Comparison of ENCODE assay signal across 17 mouse cellular contexts in the genomic region with DNA sequence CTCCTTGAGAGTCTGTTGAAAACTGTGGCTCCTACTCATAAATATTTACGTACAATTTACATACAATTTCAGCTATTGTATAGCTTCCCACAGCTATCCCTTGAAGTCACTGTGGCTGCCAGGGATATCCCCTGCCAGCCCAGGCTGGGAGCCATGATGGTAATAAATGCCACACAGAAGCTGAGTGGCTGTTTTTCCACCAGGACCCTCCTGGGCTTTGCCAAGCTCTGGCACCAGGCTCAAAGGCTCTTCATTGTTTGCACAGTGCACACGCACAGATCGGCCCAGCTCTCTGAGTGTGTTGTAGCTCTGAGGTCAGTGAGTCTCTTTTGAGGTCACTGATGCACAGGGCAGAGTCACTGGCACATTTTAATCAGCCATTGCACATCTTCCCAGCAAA. TPM values are rescaled to one million over a fixed set of nuclear protein-coding genes. Genes with fewer than 3 reads are reported as not detected.
DNase-seq lines count a peak whose midpoint lies in the region; ATAC-seq and TF ChIP-seq lines count a peak whose summit lies in the region.
"Had no signal": no experiment of that assay in that cellular context is flagged by ENCODE, and none has a peak within 500 bp of the region (broad histone marks: within the 10 kb centered on the region; RNA-seq: fewer than 3 reads in every experiment).

No protein-coding gene starts in this region.

- no peak overlapping the region for H3K4me3 ChIP-seq in intestine, embryonic 14.5 days (ENCODE audit: low read depth, low read length)
- H3K4me3 ChIP-seq in intestine, postnatal 0 days (ENCODE audit: low read depth, low read length) = no peak overlapping the region
- no peak overlapping the region for H3K4me3 ChIP-seq in lung, postnatal 0 days (ENCODE audit: low read depth, low read length)
- H3K4me3 ChIP-seq in liver, postnatal 0 days (ENCODE audit: low read depth, low read length) = no peak overlapping the region
- no peak overlapping the region for H3K4me3 ChIP-seq in stomach, postnatal 0 days (ENCODE audit: low read depth, low read length)
- H3K4me3 ChIP-seq: embryonic facial prominence, embryonic 15.5 days; limb, embryonic 10.5 days; megakaryocyte, embryonic 14.5 days had no signal

- no peaks in the 10 kb centered on the region for H3K9me3 ChIP-seq in intestine, embryonic 14.5 days (ENCODE audit: control insufficient read depth, low read length)
- no peaks in the 10 kb centered on the region for H3K9me3 ChIP-seq in intestine, postnatal 0 days (ENCODE audit: control insufficient read depth)
- no peaks in the 10 kb centered on the region for H3K9me3 ChIP-seq in lung, postnatal 0 days (ENCODE audit: low read length)
- H3K9me3 ChIP-seq in liver, postnatal 0 days (ENCODE audit: low read length) = no peaks in the 10 kb centered on the region
- H3K9me3 ChIP-seq in stomach, postnatal 0 days (ENCODE audit: control insufficient read depth, low read length) = no peaks in the 10 kb centered on the region
- H3K9me3 ChIP-seq: embryonic facial prominence, embryonic 15.5 days; limb, embryonic 10.5 days had no signal

- no peak overlapping the region for H3K9ac ChIP-seq in intestine, embryonic 14.5 days (ENCODE audit: low read length)
- H3K9ac ChIP-seq in intestine, postnatal 0 days (ENCODE audit: low read depth, low read length) = no peak overlapping the region
- H3K9ac ChIP-seq in lung, postnatal 0 days (replicated peaks; ENCODE audit: low read depth) = no peak overlapping the region
- no peak overlapping the region for H3K9ac ChIP-seq in liver, postnatal 0 days (replicated peaks)
- H3K9ac ChIP-seq in stomach, postnatal 0 days (ENCODE audit: low read length) = no peak overlapping the region
- H3K9ac ChIP-seq: embryonic facial prominence, embryonic 15.5 days had no signal

- ATAC-seq in intestine, embryonic 14.5 days (replicated peaks; ENCODE audit: low FRiP score, low TSS enrichment, low read depth) = no peak
- ATAC-seq in intestine, postnatal 0 days = no peak
- ATAC-seq in lung, postnatal 0 days = peak; percentile 23; the same call in 1 of the 2 replicates
- peak; percentile 71 for ATAC-seq in liver, postnatal 0 days
- ATAC-seq in stomach, postnatal 0 days (ENCODE audit: low FRiP score, low TSS enrichment) = no peak

- H3K4me2 ChIP-seq in intestine, embryonic 14.5 days (ENCODE audit: low read length) = no peak overlapping the region
- H3K4me2 ChIP-seq in intestine, postnatal 0 days (replicated peaks; ENCODE audit: low read depth) = no peak overlapping the region
- H3K4me2 ChIP-seq in lung, postnatal 0 days (replicated peaks; ENCODE audit: low read depth, low read length) = no peak overlapping the region
- H3K4me2 ChIP-seq in liver, postnatal 0 days (ENCODE audit: low read depth, low read length) = no peak overlapping the region
- no peak overlapping the region for H3K4me2 ChIP-seq in stomach, postnatal 0 days (replicated peaks; ENCODE audit: low read depth)
- H3K4me2 ChIP-seq: embryonic facial prominence, embryonic 15.5 days had no signal

- H3K27me3 ChIP-seq in intestine, embryonic 14.5 days (replicated peaks; ENCODE audit: control insufficient read depth, insufficient read depth, low read length) = no peaks in the 10 kb centered on the region
- no peaks in the 10 kb centered on the region for H3K27me3 ChIP-seq in intestine, postnatal 0 days (replicated peaks; ENCODE audit: control insufficient read depth, insufficient read depth, low read length)
- no peaks in the 10 kb centered on the region for H3K27me3 ChIP-seq in lung, postnatal 0 days (replicated peaks; ENCODE audit: insufficient read depth, low read length)
- no peaks in the 10 kb centered on the region for H3K27me3 ChIP-seq in liver, postnatal 0 days (ENCODE audit: insufficient read depth, low read length)
- no peaks in the 10 kb centered on the region for H3K27me3 ChIP-seq in stomach, postnatal 0 days (ENCODE audit: control insufficient read depth, insufficient read depth, low read length)
- H3K27me3 ChIP-seq: embryonic facial prominence, embryonic 15.5 days had no signal

- no peak for DNase-seq in intestine, embryonic 14.5 days (ENCODE audit: low spot score)
- no peak for DNase-seq in lung, postnatal 0 days (ENCODE audit: low spot score)
- DNase-seq in lung, postnatal 25 days (ENCODE audit: low spot score) = no peak
- DNase-seq in liver, postnatal 0 days = no peak
- DNase-seq in stomach, postnatal 0 days (ENCODE audit: low spot score) = no peak
- DNase-seq in adrenal gland, postnatal 25 days = no peak
- DNase-seq: adrenal gland, postnatal 10 days; cerebellum, adult 9-11 months; gastrocnemius, postnatal 10 days; heart, postnatal 10 days; kidney, adult 11 months; kidney, postnatal 10 days; lung, adult 2 months had no signal

- H3K27ac ChIP-seq in intestine, embryonic 14.5 days (ENCODE audit: low read depth) = peak overlapping the region; percentile 88
- H3K27ac ChIP-seq in intestine, postnatal 0 days (ENCODE audit: low read depth, low read length) = no peak overlapping the region
- no peak overlapping the region for H3K27ac ChIP-seq in lung, postnatal 0 days (ENCODE audit: low read length)
- peak overlapping the region; percentile 60 for H3K27ac ChIP-seq in liver, postnatal 0 days (ENCODE audit: low read depth)
- peak overlapping the region; percentile 35; the same call in 1 of the 2 replicates for H3K27ac ChIP-seq in stomach, postnatal 0 days (replicated peaks)
- H3K27ac ChIP-seq: embryonic facial prominence, embryonic 15.5 days; limb, embryonic 10.5 days had no signal

- no peak for TF ChIP-seq CTCF in intestine, postnatal 0 days (IDR thresholded peaks at IDR 0.05; ENCODE audit: low read depth)
- no peak for TF ChIP-seq CTCF in lung, postnatal 0 days (IDR thresholded peaks at IDR 0.05)
- TF ChIP-seq CTCF in liver, postnatal 0 days (IDR thresholded peaks at IDR 0.05; ENCODE audit: low read depth) = no peak
- no peak for TF ChIP-seq CTCF in stomach, postnatal 0 days (IDR thresholded peaks at IDR 0.05; ENCODE audit: low read depth)

- whole genome bisulfite sequencing in intestine, embryonic 14.5 days = 39% methylated on average over 3 of the region's 3 CpGs
- WGBS in intestine, postnatal 0 days = 57% methylated on average over 3 of the region's 3 CpGs
- 49% methylated on average over 3 of the region's 3 CpGs for WGBS in lung, postnatal 0 days
- WGBS in liver, postnatal 0 days (ENCODE audit: insufficient replicate concordance) = 65% methylated on average over 3 of the region's 3 CpGs
- 52% methylated on average over 3 of the region's 3 CpGs for WGBS in stomach, postnatal 0 days

- no peaks in the 10 kb centered on the region for H3K36me3 ChIP-seq in intestine, embryonic 14.5 days (ENCODE audit: control insufficient read depth, insufficient read depth, low read length)
- H3K36me3 ChIP-seq in intestine, postnatal 0 days (ENCODE audit: control insufficient read depth, insufficient read depth) = no peaks in the 10 kb centered on the region
- H3K36me3 ChIP-seq in lung, postnatal 0 days (ENCODE audit: insufficient read depth, low read length) = no peaks in the 10 kb centered on the region
- no peaks in the 10 kb centered on the region for H3K36me3 ChIP-seq in liver, postnatal 0 days (replicated peaks; ENCODE audit: insufficient read depth, low read length)
- no peaks in the 10 kb centered on the region for H3K36me3 ChIP-seq in stomach, postnatal 0 days (ENCODE audit: control insufficient read depth, insufficient read depth, low read length)
- H3K36me3 ChIP-seq: embryonic facial prominence, embryonic 15.5 days; limb, embryonic 10.5 days had no signal

- H3K4me1 ChIP-seq in intestine, embryonic 14.5 days (replicated peaks; ENCODE audit: control insufficient read depth, insufficient read depth, low read length) = peaks cover 31% of the 10 kb centered on the region
- H3K4me1 ChIP-seq in intestine, postnatal 0 days (replicated peaks; ENCODE audit: control insufficient read depth, insufficient read depth, low read length) = no peaks in the 10 kb centered on the region; the same call in 1 of the 2 replicates
- no peaks in the 10 kb centered on the region for H3K4me1 ChIP-seq in lung, postnatal 0 days (ENCODE audit: insufficient read depth, low read depth, low read length)
- H3K4me1 ChIP-seq in liver, postnatal 0 days (ENCODE audit: insufficient read depth) = peaks cover 11% of the 10 kb centered on the region
- H3K4me1 ChIP-seq in stomach, postnatal 0 days (replicated peaks; ENCODE audit: control insufficient read depth, insufficient read depth) = no peaks in the 10 kb centered on the region
- H3K4me1 ChIP-seq: embryonic facial prominence, embryonic 15.5 days; limb, embryonic 10.5 days had no signal

- no peak for TF ChIP-seq EP300 in lung, postnatal 0 days (IDR thresholded peaks at IDR 0.05)
- no peak for TF ChIP-seq EP300 in liver, postnatal 0 days (IDR thresholded peaks at IDR 0.05; ENCODE audit: low read depth)
- TF ChIP-seq EP300 in stomach, postnatal 0 days (optimal IDR thresholded peaks at IDR 0.05) = no peak

RNA-seq across cellular contexts. Expression of a gene that starts 28.2 kb away (rescaled TPM):
- polyA plus RNA-seq in intestine, embryonic 14.5 days (2014; fragmentation: Nextera tagmentation; extraction: Ambion mirVana) = 9.0 and 10.0 TPM in 2 replicates
- polyA plus RNA-seq in intestine, postnatal 0 days (2015; fragmentation: Nextera tagmentation; extraction: Ambion mirVana) = 2.1 and 2.6 TPM in 2 replicates
- 1.8 and 2.1 TPM in 2 replicates for polyA plus RNA-seq in lung, postnatal 0 days (2015; fragmentation: Nextera tagmentation; extraction: Ambion mirVana)
- 0.62 TPM in 2 replicates for polyA plus RNA-seq in liver, postnatal 0 days (2015; fragmentation: Nextera tagmentation; extraction: Ambion mirVana)
- polyA plus RNA-seq in stomach, postnatal 0 days (2015; fragmentation: Nextera tagmentation; extraction: Ambion mirVana) = 3.2 and 3.3 TPM in 2 replicates
- 11.4 and 11.9 TPM in 2 replicates for total RNA-seq in adrenal gland, postnatal 25 days (2021)

Comparison
In these comparisons a context has a peak if more than half of its experiments do, and no peak if none do; other contexts are left out.
1. H3K27ac ChIP-seq: peak in intestine, embryonic 14.5 days (single experiment), liver, postnatal 0 days (single experiment) and stomach, postnatal 0 days (single experiment); none in intestine, postnatal 0 days (single experiment) and lung, postnatal 0 days (single experiment).
2. ATAC-seq: peak in lung, postnatal 0 days (single experiment) and liver, postnatal 0 days (single experiment); none in intestine, embryonic 14.5 days (single experiment), intestine, postnatal 0 days (single experiment) and stomach, postnatal 0 days (single experiment).